Mouse (Mus musculus) liver, embryonic 13.5 days (tissue): ENCODE results near the gene Zfp335. TPM values are rescaled to one million over a fixed set of nuclear protein-coding genes. Genes with fewer than 3 reads are reported as not detected.

Experiments
- ATAC-seq: fragments of 200-750 bp; cut with Nextera tagmentation; 2 replicates; pipeline ENCODE4 v1.8.0; 2017; ENCODE audit warnings: low read depth, mild to moderate bottlenecking, moderate number of reproducible peaks, moderate library complexity
- DNase-seq: peaks from one replicate; pipeline ENCODE4 v3.0.0; 2022
- H3K27ac ChIP-seq: fragments of 300-500 bp; sonication (generic); 2 replicates; pipeline ENCODE4 v1.5.1; 2015; ENCODE audit warnings: moderate library complexity, mild to moderate bottlenecking, inconsistent platforms
- H3K27me3 ChIP-seq: fragments of 300-500 bp; sonication (generic); 2 replicates; pipeline ENCODE4 v1.6.1; 2015; ENCODE audit warnings: mild to moderate bottlenecking, inconsistent platforms
- H3K36me3 ChIP-seq: fragments of 300-500 bp; sonication (generic); 2 replicates; pipeline ENCODE4 v1.6.1; 2015; ENCODE audit warnings: mild to moderate bottlenecking, inconsistent platforms
- H3K4me1 ChIP-seq: fragments of 300-500 bp; sonication (generic); replicated peaks from 2 replicates; pipeline ENCODE4 v1.6.1; 2015; ENCODE audit warnings: inconsistent platforms
- H3K4me2 ChIP-seq: fragments of 300-500 bp; sonication (generic); 2 replicates; pipeline ENCODE4 v1.6.1; 2015; ENCODE audit warnings: inconsistent platforms, mild to moderate bottlenecking, moderate library complexity
- H3K4me3 ChIP-seq: fragments of 300-500 bp; sonication (generic); replicated peaks from 2 replicates; pipeline ENCODE4 v1.5.1; 2015; ENCODE audit warnings: mild to moderate bottlenecking, inconsistent platforms
- H3K9ac ChIP-seq: fragments of 300-500 bp; sonication (generic); 2 replicates; pipeline ENCODE4 v1.6.1; 2015; ENCODE audit warnings: mild to moderate bottlenecking, inconsistent platforms
- H3K9me3 ChIP-seq: fragments of 300-500 bp; sonication (generic); replicated peaks from 2 replicates; pipeline ENCODE4 v1.6.1; 2016; ENCODE audit warnings: inconsistent platforms
- WGBS: fragments of 180-500 bp; shearing (Covaris S2); methylation state at CpG from one replicate; pipeline ENCODE4 v1.1.7; 2015; ENCODE audit not compliant: insufficient replicate concordance; 5-methylcytosine and 5-hydroxymethylcytosine counted together
- polyA plus RNA-seq: library from polyadenylated mRNA; unstranded; fragments of >200 nt; fragmentation: Nextera tagmentation; extraction: Ambion mirVana; gene quantifications from 2 replicates; pipeline ENCODE4 v1.2.1, GENCODE M21; 2015

Zfp335 gene
- polyA plus RNA-seq, 1 experiment from 2014 or later = 5.4 TPM

DNA sequence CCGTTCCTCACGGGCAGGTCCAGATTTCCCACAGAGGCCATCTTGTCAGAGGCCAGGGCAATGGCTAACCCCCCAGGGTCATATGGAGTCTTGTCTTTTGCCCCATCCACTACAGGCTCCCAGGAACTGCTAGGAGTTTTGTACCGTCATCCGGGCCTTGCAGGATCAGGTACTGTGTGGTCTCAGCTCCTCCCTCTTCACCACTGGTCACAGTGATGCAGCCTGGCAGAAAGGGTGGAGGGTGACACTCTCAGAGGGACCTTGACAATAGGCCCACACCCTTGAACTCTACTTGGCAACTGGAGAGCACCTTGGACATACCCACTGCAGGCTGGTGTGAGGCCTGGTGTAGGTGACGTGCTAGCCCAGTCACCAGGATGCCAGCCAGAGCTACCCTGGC, 3.5 kb downstream of the Zfp335 start:
- H3K36me3 ChIP-seq = peaks cover 64% of the 10 kb centered on the region
- no peak for DNase-seq

DNA sequence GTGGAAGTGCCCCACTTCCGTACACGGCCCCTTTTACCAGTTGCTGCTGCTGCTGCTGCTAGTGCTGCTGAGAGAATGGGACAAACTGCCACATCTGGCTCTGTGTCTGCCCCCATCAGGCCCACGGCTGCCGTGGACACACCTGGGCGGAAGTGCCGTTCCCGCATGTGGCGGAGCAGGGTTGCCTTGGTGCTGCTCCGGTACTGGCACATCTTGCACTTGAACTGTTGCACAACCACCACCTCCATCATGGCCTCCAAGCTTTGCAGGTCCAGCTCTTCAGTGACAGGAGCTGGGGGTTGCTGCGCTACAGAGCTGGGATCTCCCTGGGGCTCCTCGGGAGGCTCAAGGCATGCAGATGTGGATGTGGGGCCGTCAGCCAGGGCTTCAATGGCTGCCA, 4.0 kb downstream of the Zfp335 start:
- WGBS = 94% methylated on average over 12 of the region's 12 CpGs
- Histone ChIP-seq H3K9ac (no peak overlapping the region), H3K27me3 (no peaks in the 10 kb centered on the region), H3K4me3 (no peak overlapping the region), H3K4me2 (no peak overlapping the region), H3K9me3 (peaks cover 13% of the 10 kb centered on the region), H3K36me3 (peaks cover 69% of the 10 kb centered on the region), H3K27ac (no peak overlapping the region), H3K4me1 (peaks cover 29% of the 10 kb centered on the region)
- no peak for DNase-seq
- no peak for ATAC-seq

More for the DNA sequence above, 3.5 kb downstream of the Zfp335 start:
- H3K4me1 ChIP-seq = peaks cover 34% of the 10 kb centered on the region
- no peak overlapping the region for H3K4me2 ChIP-seq
- no peak overlapping the region for H3K9ac ChIP-seq
- H3K9me3 ChIP-seq = peaks cover 13% of the 10 kb centered on the region
- WGBS = 96% methylated on average over 5 of the region's 5 CpGs
- H3K4me3 ChIP-seq = no peak overlapping the region
- ATAC-seq = no peak
- no peak overlapping the region for H3K27ac ChIP-seq
- no peaks in the 10 kb centered on the region for H3K27me3 ChIP-seq

DNA sequence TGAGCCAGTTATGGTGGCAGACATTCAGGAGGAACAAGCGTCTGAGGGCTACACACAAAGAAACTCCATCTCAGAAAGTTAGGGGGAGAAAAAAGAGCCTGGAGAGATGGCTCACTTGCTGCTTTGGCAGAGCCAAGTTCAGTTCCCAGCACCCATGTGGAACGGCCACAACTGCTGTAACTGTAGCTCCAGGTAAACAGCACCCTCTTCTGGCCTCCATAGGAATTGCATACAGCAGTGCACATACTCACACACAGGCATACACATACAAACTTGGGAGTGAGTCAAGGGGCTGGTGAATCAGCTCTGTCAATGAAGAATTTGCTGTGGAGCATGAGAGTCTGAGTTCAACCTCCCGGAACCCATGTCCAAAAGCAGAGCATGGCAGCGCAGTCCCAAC, 5.5 kb downstream of the Zfp335 start:
- no peak overlapping the region for H3K27ac ChIP-seq
- H3K9ac ChIP-seq = no peak overlapping the region
- 95% methylated on average over 4 of the region's 4 CpGs for WGBS
- H3K4me2 ChIP-seq = no peak overlapping the region
- peaks cover 23% of the 10 kb centered on the region for H3K4me1 ChIP-seq
- H3K4me3 ChIP-seq = no peak overlapping the region
- peaks cover 84% of the 10 kb centered on the region for H3K36me3 ChIP-seq
- no peak for ATAC-seq
- no peak for DNase-seq
- H3K9me3 ChIP-seq = peaks cover 13% of the 10 kb centered on the region
- H3K27me3 ChIP-seq = no peaks in the 10 kb centered on the region

DNA sequence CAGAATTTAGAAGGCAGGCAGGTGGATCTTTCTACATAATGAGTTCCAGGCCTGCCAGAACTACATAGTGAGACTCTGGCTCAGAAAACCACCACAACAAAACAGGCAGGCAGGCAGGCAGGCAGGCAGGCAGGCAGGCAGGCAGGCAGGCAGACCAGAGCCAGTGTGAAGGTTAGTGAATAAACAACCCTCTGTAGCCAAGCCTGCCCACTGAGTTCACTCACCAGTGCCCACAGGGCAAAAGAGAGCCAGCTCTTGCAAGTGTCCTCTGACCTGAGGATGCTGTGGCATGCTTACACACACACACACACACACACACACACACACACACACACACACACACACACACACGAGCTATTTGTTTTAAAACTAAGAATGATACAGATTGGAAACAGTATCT, 8.1 kb downstream of the Zfp335 start:
- ATAC-seq (no peak), DNase-seq (no peak)
- H3K36me3 ChIP-seq = peaks cover 100% of the 10 kb centered on the region
- H3K9me3 ChIP-seq = peaks cover 13% of the 10 kb centered on the region
- no peak overlapping the region for H3K4me3 ChIP-seq
- WGBS = 43% methylated on average over 1 of the region's 1 CpGs
- H3K4me1 ChIP-seq = peaks cover 9% of the 10 kb centered on the region
- no peak overlapping the region for H3K27ac ChIP-seq
- H3K4me2 ChIP-seq = no peak overlapping the region
- H3K9ac ChIP-seq = no peak overlapping the region
- H3K27me3 ChIP-seq = no peaks in the 10 kb centered on the region

DNA sequence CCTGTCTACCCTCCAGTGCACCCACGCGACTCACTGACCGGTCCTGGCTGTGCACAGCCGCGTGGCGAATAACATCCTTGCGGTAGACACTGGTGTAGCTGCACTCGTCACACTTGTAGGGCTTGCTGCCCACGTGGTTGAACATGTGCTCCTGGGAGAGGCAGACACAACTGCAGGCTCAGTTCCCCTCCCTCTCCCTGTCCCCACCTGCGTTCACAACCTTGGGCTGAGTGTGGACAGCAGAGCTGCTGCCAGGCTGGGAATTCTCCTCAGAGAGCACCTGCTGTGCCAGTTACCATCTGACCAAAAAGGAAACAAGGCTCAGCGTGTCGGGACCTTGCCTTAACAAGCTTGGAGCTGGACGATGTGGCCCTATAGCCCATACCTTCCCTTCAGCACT, 10.2 kb downstream of the Zfp335 start:
- Histone ChIP-seq H3K9ac (no peak overlapping the region), H3K27ac (no peak overlapping the region), H3K4me1 (peaks cover 9% of the 10 kb centered on the region), H3K4me2 (no peak overlapping the region), H3K9me3 (peaks cover 7% of the 10 kb centered on the region), H3K36me3 (peaks cover 100% of the 10 kb centered on the region), H3K27me3 (no peaks in the 10 kb centered on the region), H3K4me3 (no peak overlapping the region)
- ATAC-seq (no peak), DNase-seq (no peak)
- WGBS = 89% methylated on average over 13 of the region's 13 CpGs

DNA sequence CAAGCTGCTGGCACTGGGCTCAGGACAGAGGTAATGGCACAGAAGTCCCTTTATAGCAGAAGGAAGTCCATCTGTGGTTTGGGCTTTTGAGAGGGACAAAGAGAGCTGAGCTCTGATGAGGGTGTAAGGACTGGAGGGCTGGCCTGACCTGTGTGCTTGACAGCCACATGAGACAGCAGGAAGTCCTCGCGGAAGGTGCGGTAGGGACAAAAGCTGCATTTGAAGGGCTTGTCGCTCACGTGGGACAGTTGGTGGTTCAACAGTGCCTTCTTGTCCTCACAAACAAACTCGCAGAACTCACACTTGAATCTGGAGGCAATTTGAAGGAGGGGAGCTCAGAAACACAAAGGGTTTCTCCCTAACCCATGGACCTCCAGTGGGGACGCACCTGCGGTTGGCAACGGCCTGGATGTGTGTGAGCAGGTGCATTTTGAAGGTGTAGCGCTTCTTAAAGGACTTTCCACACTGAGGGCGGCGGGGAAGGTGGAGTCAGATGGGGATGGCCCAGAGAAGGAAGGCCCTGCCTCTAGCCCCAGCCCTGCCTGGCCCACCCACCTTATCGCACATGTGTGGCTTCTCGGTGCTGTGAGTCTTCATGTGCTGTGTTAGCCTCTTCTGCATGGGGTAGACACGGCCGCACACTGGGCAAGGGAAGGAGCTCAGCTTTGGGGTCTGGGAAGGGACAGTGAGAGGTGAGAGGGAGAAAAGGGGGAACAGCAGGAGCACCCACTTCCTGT, 11.7 kb downstream of the Zfp335 start:
- WGBS = 83% methylated on average over 16 of the region's 16 CpGs
- peaks cover 6% of the 10 kb centered on the region; the same call in 1 of the 2 replicates for H3K4me1 ChIP-seq
- H3K36me3 ChIP-seq = peaks cover 100% of the 10 kb centered on the region
- H3K9me3 ChIP-seq = no peaks in the 10 kb centered on the region
- peak; percentile 52 for ATAC-seq
- DNase-seq = no peak
- no peak overlapping the region for H3K27ac ChIP-seq
- no peaks in the 10 kb centered on the region for H3K27me3 ChIP-seq
- H3K4me2 ChIP-seq = no peak overlapping the region
- H3K9ac ChIP-seq = no peak overlapping the region
- H3K4me3 ChIP-seq = no peak overlapping the region

DNA sequence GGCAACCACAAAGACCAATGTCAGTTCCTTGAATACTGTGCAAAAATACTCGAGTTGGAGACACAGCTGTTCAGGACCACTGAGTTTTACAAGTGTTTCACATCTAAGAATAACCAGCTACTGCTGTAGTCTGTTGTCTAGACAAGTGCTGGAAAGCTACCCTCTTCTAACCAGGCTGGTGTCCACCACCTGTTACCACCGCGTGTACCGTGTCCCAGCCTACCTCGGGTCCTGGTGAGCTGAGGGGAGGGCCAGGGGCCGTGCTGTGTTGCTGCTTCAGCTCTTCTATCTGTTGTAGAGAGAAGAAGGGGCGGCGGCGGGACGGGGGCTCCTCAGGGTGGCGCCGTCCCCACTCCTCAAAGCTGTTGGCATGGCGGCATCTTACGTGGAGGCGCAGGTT, 12.5 kb downstream of the Zfp335 start:
- WGBS = 88% methylated on average over 15 of the region's 15 CpGs
- no peak overlapping the region for H3K4me3 ChIP-seq
- H3K9me3 ChIP-seq = no peaks in the 10 kb centered on the region
- no peak overlapping the region for H3K9ac ChIP-seq
- H3K36me3 ChIP-seq = peaks cover 100% of the 10 kb centered on the region
- DNase-seq (no peak), ATAC-seq (no peak)
- no peak overlapping the region for H3K4me2 ChIP-seq
- H3K27me3 ChIP-seq = no peaks in the 10 kb centered on the region
- 0 out of 2 replicates have a peak, but pooled peaks cover 6% of the 10 kb centered on the region for H3K4me1 ChIP-seq
- H3K27ac ChIP-seq = no peak overlapping the region

DNA sequence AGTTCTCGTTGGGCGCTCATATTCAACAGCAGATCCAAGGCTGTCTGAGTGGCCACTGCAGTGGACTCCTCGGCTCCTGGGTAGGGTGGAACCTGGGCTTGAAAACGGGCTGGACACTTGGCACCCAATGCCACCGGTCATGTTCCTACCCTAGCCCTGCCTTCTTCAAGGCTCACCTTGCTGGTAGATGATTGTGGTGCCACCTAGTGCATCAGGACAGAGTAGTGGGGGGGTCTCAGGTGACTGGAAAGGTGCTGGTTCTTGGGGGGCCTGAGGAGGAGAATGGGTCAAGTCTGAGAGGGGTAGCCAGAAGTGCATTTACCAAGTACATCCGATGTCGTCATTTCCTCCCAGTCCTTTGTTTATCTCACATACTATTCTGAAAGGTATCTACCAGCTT, 13.5 kb downstream of the Zfp335 start:
- no peak overlapping the region for H3K9ac ChIP-seq
- 0 out of 2 replicates have a peak, but pooled peaks cover 6% of the 10 kb centered on the region for H3K4me1 ChIP-seq
- H3K27me3 ChIP-seq = no peaks in the 10 kb centered on the region
- no peak for ATAC-seq
- H3K36me3 ChIP-seq = peaks cover 100% of the 10 kb centered on the region
- 89% methylated on average over 7 of the region's 7 CpGs for WGBS
- H3K4me3 ChIP-seq = no peak overlapping the region
- H3K27ac ChIP-seq = no peak overlapping the region
- DNase-seq = no peak
- H3K9me3 ChIP-seq = no peaks in the 10 kb centered on the region
- H3K4me2 ChIP-seq = no peak overlapping the region

DNA sequence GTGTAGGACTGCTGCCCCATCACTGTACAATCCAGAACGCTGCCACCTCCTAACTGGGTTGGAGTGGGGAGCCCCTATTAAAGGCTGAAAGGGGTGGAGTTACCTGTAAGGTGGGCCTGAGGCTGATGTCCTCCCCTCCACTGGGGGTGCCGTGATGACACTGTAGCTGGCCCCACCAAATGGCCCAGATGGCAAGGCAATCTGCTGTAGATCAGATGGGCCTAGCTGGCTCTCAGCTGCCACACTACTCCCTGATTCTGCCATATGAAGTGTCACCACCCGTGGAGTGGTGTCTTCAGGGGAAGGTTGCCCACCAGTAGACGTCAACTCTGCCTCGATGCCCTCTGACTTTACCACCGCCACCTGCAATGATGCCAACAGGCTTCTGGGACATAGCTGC, 15.7 kb downstream of the Zfp335 start:
- Histone ChIP-seq H3K27ac (no peak overlapping the region), H3K9me3 (no peaks in the 10 kb centered on the region), H3K4me1 (0 out of 2 replicates have a peak, but pooled peaks cover 6% of the 10 kb centered on the region), H3K9ac (no peak overlapping the region), H3K4me2 (no peak overlapping the region), H3K36me3 (peaks cover 100% of the 10 kb centered on the region), H3K4me3 (no peak overlapping the region), H3K27me3 (no peaks in the 10 kb centered on the region)
- WGBS = 92% methylated on average over 6 of the region's 6 CpGs
- ATAC-seq (no peak), DNase-seq (no peak)

DNA sequence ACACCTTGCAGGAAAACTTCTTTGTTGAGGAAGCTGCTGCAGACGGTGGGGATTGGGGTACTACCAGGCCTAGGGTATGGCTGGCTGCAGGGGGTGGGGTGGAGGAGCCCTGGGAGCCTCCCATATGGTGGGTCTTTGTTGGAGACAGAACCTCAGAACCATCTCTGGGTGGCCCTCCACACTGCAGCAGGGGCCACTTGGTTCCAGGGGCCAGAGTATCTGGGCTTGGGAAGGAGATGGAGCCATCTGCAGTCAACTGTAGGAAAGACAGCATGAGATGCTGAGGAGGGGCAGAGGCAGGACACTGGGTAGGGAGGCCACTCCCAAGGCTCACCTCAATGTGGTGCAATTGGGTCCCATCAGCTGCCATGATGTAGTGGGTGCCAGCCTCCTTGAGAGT, 16.9 kb downstream of the Zfp335 start:
- Histone ChIP-seq H3K36me3 (peaks cover 100% of the 10 kb centered on the region), H3K9me3 (no peaks in the 10 kb centered on the region), H3K4me3 (no peak overlapping the region), H3K27ac (no peak overlapping the region), H3K4me2 (no peak overlapping the region), H3K27me3 (no peaks in the 10 kb centered on the region), H3K9ac (no peak overlapping the region), H3K4me1 (peaks cover 5% of the 10 kb centered on the region; the same call in 1 of the 2 replicates)
- ATAC-seq (no peak), DNase-seq (no peak)
- WGBS = 81% methylated on average over 1 of the region's 1 CpGs

DNA sequence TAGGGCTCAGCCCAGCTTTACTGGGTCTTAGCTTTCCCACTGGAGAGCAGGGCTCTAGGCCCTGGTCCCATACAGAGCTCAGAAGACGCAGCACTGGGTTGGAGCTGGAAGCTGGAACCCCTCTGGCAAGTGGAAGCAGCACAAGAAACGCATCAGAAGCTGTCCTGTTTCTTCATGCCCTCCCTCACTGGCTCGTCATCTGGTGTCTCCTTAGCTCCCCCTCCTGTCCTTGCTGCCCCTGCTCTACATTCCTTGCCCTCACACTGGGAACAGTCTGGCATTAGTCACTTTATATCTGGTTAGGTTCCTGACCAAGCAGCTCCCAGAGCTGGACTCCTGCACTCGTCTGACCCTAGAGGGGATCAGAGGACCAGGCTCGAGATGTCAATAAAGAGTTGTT, 17.5 kb downstream of the Zfp335 start:
- H3K9ac ChIP-seq = no peak overlapping the region
- WGBS = 74% methylated on average over 5 of the region's 5 CpGs
- no peak for ATAC-seq
- no peak overlapping the region for H3K27ac ChIP-seq
- no peak overlapping the region for H3K4me3 ChIP-seq
- H3K36me3 ChIP-seq = peaks cover 100% of the 10 kb centered on the region
- no peak for DNase-seq
- no peak overlapping the region for H3K4me2 ChIP-seq
- peaks cover 5% of the 10 kb centered on the region; the same call in 1 of the 2 replicates for H3K4me1 ChIP-seq
- H3K9me3 ChIP-seq = no peaks in the 10 kb centered on the region
- no peaks in the 10 kb centered on the region for H3K27me3 ChIP-seq

DNA sequence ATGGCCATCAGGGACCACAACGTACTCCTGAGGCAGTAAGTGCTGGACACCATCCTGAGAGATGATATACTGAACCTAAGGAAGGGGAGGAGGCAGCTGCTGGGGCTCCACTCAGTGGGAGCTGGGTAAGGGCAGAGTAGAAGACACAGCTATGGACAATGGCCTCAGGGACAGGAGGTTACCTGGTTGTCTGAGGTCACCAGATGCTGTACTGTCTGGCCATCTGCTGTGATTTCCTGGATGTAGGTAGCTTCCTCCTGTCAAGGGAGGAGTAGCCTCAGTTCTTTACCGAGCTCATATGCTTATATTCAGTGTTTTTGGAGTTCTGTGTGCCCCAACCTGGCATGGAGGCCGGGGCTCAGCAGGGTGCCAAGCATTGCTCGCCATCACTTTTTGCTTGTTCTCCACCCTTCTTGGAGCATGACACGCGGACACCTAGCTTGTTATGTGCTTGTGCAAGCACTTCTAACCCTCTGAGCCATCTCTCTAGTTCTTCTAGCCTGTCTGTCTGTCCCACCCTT, 18.8 kb downstream of the Zfp335 start:
- no peak overlapping the region for H3K9ac ChIP-seq
- DNase-seq = no peak
- no peaks in the 10 kb centered on the region for H3K27me3 ChIP-seq
- 89% methylated on average over 6 of the region's 6 CpGs for WGBS
- no peak overlapping the region for H3K27ac ChIP-seq
- peaks cover 100% of the 10 kb centered on the region for H3K36me3 ChIP-seq
- H3K4me3 ChIP-seq = no peak overlapping the region
- H3K9me3 ChIP-seq = no peaks in the 10 kb centered on the region
- no peak overlapping the region for H3K4me2 ChIP-seq
- no peak for ATAC-seq
- H3K4me1 ChIP-seq = peaks cover 5% of the 10 kb centered on the region; the same call in 1 of the 2 replicates
